Mouse (Mus musculus) ES-Bruce4 (cell line): ENCODE measurements around the gene Whrn. TPM values are rescaled to one million over a fixed set of nuclear protein-coding genes. Genes with fewer than 3 reads are reported as not detected.

Experiments used
- H3K27ac ChIP-seq: 2 replicates; pipeline ENCODE4 v1.5.1; 2012; ENCODE audit warnings: low read length, inconsistent platforms; ENCODE audit not compliant: insufficient read depth
- H3K27me3 ChIP-seq: 2 replicates; pipeline ENCODE4 v1.6.1; 2012; ENCODE audit warnings: mild to moderate bottlenecking, low read length, inconsistent platforms; ENCODE audit not compliant: control insufficient read depth, poor library complexity, insufficient read depth, severe bottlenecking
- H3K36me3 ChIP-seq: 2 replicates; pipeline ENCODE4 v1.6.1; 2012; ENCODE audit warnings: inconsistent platforms, mild to moderate bottlenecking, low read length, moderate library complexity; ENCODE audit not compliant: control insufficient read depth, poor library complexity, insufficient read depth, severe bottlenecking
- H3K4me1 ChIP-seq: one replicate; pipeline ENCODE4 v1.8.1; 2011; ENCODE audit warnings: low read length; ENCODE audit not compliant: control insufficient read depth, insufficient read depth
- H3K4me3 ChIP-seq: 2 replicates; pipeline ENCODE4 v1.5.1; 2011; ENCODE audit warnings: low read depth, mild to moderate bottlenecking, low read length
- H3K9ac ChIP-seq: 2 replicates; pipeline ENCODE4 v1.6.1; 2012; ENCODE audit warnings: low read depth, mild to moderate bottlenecking, inconsistent platforms; ENCODE audit not compliant: poor library complexity, severe bottlenecking
- H3K9me3 ChIP-seq: replicated peaks from 2 replicates; pipeline ENCODE4 v1.6.1; 2012; ENCODE audit warnings: mild to moderate bottlenecking, low read length, inconsistent platforms; ENCODE audit not compliant: control insufficient read depth, poor library complexity, insufficient read depth, severe bottlenecking
- CTCF ChIP-seq: IDR thresholded peaks from one replicate; pipeline ENCODE4 v1.8.1; 2011; ENCODE audit warnings: low read depth, low read length
- EP300 ChIP-seq: IDR thresholded peaks from 2 replicates; pipeline ENCODE4 v1.6.1; 2011; ENCODE audit warnings: low read depth, low read length; ENCODE audit not compliant: insufficient read depth
- POLR2A ChIP-seq: IDR thresholded peaks from one replicate; pipeline ENCODE4 v1.8.1; 2011; ENCODE audit warnings: low read length; ENCODE audit not compliant: insufficient read depth
- polyA plus RNA-seq: library from polyadenylated mRNA; stranded (reverse); fragments of >200 nt; gene quantifications from 2 replicates; pipeline ENCODE4 v1.2.4, GENCODE M21; 2011; ENCODE audit warnings: low read depth; ENCODE audit not compliant: missing spikeins, insufficient read depth, insufficient read length

Gene Whrn
- polyA plus RNA-seq, 1 experiment = 33.5 TPM

- no peaks in the 10 kb centered on the region for H3K4me1 ChIP-seq
Measured at GRCm38 (mm10) chr4:63490146-63490545, 5.6 kb downstream of the Whrn start.

GRCm38 (mm10) chr4:63489676-63490075 is 6.1 kb downstream of the Whrn start:
- Histone ChIP-seq H3K4me3 (no peak overlapping the region), H3K4me1 (no peaks in the 10 kb centered on the region), H3K9me3 (no peaks in the 10 kb centered on the region), H3K27me3 (no peaks in the 10 kb centered on the region), H3K27ac (no peak overlapping the region), H3K36me3 (0 out of 2 replicates have a peak, but pooled peaks cover 2% of the 10 kb centered on the region), H3K9ac (no peak overlapping the region)
- TF ChIP-seq CTCF = no peak
- TF ChIP-seq POLR2A = no peak
- TF ChIP-seq EP300 = no peak

More at GRCm38 (mm10) chr4:63490146-63490545, 5.6 kb downstream of the Whrn start:
- TF ChIP-seq CTCF (no peak), POLR2A (no peak), EP300 (no peak)
- Histone ChIP-seq H3K27me3 (no peaks in the 10 kb centered on the region), H3K4me3 (no peak overlapping the region), H3K27ac (no peak overlapping the region), H3K9ac (no peak overlapping the region), H3K9me3 (no peaks in the 10 kb centered on the region), H3K36me3 (0 out of 2 replicates have a peak, but pooled peaks cover 2% of the 10 kb centered on the region)

GRCm38 (mm10) chr4:63487916-63488315 is 7.9 kb downstream of the Whrn start:
- Histone ChIP-seq H3K4me1 (peaks cover 2% of the 10 kb centered on the region), H3K27ac (no peak overlapping the region), H3K9me3 (no peaks in the 10 kb centered on the region)

GRCm38 (mm10) chr4:63487256-63487655 is 8.5 kb downstream of the Whrn start:
- Histone ChIP-seq H3K27me3 (no peaks in the 10 kb centered on the region), H3K27ac (no peak overlapping the region), H3K9ac (no peak overlapping the region), H3K4me1 (peaks cover 2% of the 10 kb centered on the region), H3K9me3 (no peaks in the 10 kb centered on the region), H3K36me3 (no peaks in the 10 kb centered on the region), H3K4me3 (no peak overlapping the region)
- TF ChIP-seq POLR2A (no peak), EP300 (no peak), CTCF (no peak)

More at GRCm38 (mm10) chr4:63487916-63488315, 7.9 kb downstream of the Whrn start:
- Histone ChIP-seq H3K27me3 (no peaks in the 10 kb centered on the region), H3K4me3 (no peak overlapping the region), H3K9ac (no peak overlapping the region), H3K36me3 (0 out of 2 replicates have a peak, but pooled peaks cover 2% of the 10 kb centered on the region)
- no peak for TF ChIP-seq EP300
- no peak for TF ChIP-seq CTCF
- no peak for TF ChIP-seq POLR2A

GRCm38 (mm10) chr4:63486523-63486922 is 9.3 kb downstream of the Whrn start:
- H3K4me1 ChIP-seq = peaks cover 2% of the 10 kb centered on the region
- no peak overlapping the region for H3K4me3 ChIP-seq
- TF ChIP-seq POLR2A (no peak), CTCF (no peak), EP300 (no peak)
- no peak overlapping the region for H3K27ac ChIP-seq
- H3K27me3 ChIP-seq = no peaks in the 10 kb centered on the region
- H3K9me3 ChIP-seq = no peaks in the 10 kb centered on the region
- no peak overlapping the region for H3K9ac ChIP-seq
- no peaks in the 10 kb centered on the region for H3K36me3 ChIP-seq

GRCm38 (mm10) chr4:63483741-63484140 is 12.1 kb downstream of the Whrn start:
- Histone ChIP-seq H3K9me3 (no peaks in the 10 kb centered on the region), H3K27ac (no peak overlapping the region), H3K4me3 (no peak overlapping the region), H3K27me3 (no peaks in the 10 kb centered on the region), H3K9ac (no peak overlapping the region), H3K4me1 (peaks cover 2% of the 10 kb centered on the region), H3K36me3 (no peaks in the 10 kb centered on the region)
- TF ChIP-seq EP300 = no peak
- no peak for TF ChIP-seq CTCF
- no peak for TF ChIP-seq POLR2A
